Mouse (Mus musculus): ENCODE measurements around the gene Epx. TPM values are rescaled to one million over a fixed set of nuclear protein-coding genes. Genes with fewer than 3 reads are reported as not detected.
A peak's percentile ranks its signal among the peaks of the same experiment; 100 is the strongest.

Epx gene
- 1.6 and 8.2 TPM in 2 replicates for polyA plus RNA-seq (2011; ENCODE audit: insufficient read depth, insufficient read length, low replicate concordance, missing spikeins)

DNA sequence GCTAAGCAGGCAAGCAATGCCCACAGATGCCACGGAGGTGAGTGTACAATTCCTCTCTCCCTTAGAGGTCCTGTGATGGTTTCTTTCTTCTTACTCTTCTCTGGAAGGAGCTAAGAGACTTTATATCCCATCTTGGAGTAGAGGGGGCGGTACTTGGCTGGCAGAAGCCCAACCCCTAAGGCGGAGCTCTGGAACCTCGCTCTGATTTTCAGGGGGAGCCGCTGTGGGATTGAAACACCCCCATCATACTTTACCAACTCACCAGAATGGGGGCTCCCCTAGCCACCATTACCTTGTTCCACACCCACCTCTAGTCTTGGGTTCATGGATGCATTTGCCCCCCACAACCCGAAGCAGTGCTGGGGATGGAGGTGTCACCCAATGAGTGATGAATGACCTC, at the start of gene Epx:
Epx (minus strand) TSS at position 101 of the 400 bp plus-strand sequence.
- TF ChIP-seq CTCF (IDR thresholded peaks at IDR 0.05; ENCODE audit: control insufficient read depth, insufficient read depth, low read length) (no peak), POLR2A (IDR thresholded peaks at IDR 0.05; ENCODE audit: borderline replicate concordance, control insufficient read depth, low read depth, low read length) (no peak)
- 74% methylated on average over 6 of the region's 6 CpGs for WGBS
- Histone ChIP-seq H3K27ac (ENCODE audit: control insufficient read depth, insufficient read depth, low read depth, low read length, poor library complexity) (no peak within 1 kb of the TSS), H3K4me3 (replicated peaks; ENCODE audit: control insufficient read depth, low read depth, low read length) (peak within 1 kb of the TSS; percentile 8), H3K4me1 (ENCODE audit: control insufficient read depth, insufficient read depth, low read length) (no peaks in the 10 kb centered on the region)

DNA sequence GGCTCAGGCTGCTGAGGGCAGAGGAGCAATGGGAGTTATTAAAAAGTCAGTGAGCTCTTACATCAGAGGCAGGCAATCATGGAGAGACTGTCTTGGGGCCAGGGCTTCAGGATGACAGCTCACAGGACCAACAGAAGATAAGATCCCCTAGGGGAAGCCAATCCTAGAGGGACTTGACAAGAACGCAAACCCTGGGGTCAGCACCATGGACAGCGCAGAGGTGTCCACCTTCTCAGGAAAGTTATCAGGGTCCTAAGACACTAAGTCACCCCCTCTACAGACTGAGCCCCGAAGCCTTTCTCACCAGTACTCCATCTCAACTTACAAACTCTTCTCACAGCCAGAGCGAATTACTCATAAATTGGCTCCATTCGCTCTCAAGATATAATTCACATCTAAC, 45.6 kb upstream of the Epx start, which contains the start of gene Olfr464:
Olfr464 (minus strand) TSS at position 2 of the 400 bp plus-strand sequence.
- H3K27ac ChIP-seq (ENCODE audit: control insufficient read depth, insufficient read depth, low read depth, low read length, poor library complexity), result no peak within 1 kb of the TSS
- no peak within 1 kb of the TSS for H3K4me3 ChIP-seq (replicated peaks; ENCODE audit: control insufficient read depth, low read depth, low read length)
- no peaks in the 10 kb centered on the region for H3K4me1 ChIP-seq (ENCODE audit: control insufficient read depth, insufficient read depth, low read length)
- WGBS, result 27% methylated on average over 5 of the region's 5 CpGs
- TF ChIP-seq CTCF (IDR thresholded peaks at IDR 0.05; ENCODE audit: control insufficient read depth, insufficient read depth, low read length) (no peak), POLR2A (IDR thresholded peaks at IDR 0.05; ENCODE audit: borderline replicate concordance, control insufficient read depth, low read depth, low read length) (no peak)

DNA sequence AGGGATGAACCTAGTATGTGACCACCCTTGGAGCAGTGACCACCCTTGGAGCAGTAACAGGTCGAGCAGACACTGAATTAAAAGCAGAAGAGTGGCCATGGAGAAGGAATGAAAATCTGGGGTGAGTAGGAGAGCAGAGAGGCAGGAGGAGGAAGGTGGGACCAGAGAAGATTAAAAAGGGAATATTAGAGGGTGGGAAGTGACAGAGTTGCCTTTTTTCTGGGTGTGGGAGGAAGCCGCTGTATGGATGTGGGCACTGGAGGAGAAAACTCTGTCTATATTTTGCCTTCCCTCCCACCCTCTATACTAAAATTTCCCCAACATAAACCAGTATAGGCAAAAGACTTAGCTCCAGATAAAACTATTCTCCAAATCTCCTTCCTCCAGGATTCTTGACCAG, 45.0 kb upstream of the Epx start:
- H3K4me1 ChIP-seq (ENCODE audit: control insufficient read depth, insufficient read depth, low read length), result no peaks in the 10 kb centered on the region
- no peak for TF ChIP-seq POLR2A (IDR thresholded peaks at IDR 0.05; ENCODE audit: borderline replicate concordance, control insufficient read depth, low read depth, low read length)
- TF ChIP-seq CTCF (IDR thresholded peaks at IDR 0.05; ENCODE audit: control insufficient read depth, insufficient read depth, low read length), result no peak
- no peak overlapping the region for H3K4me3 ChIP-seq (replicated peaks; ENCODE audit: control insufficient read depth, low read depth, low read length)
- WGBS, result 58% methylated on average over 2 of the region's 2 CpGs
- no peak overlapping the region for H3K27ac ChIP-seq (ENCODE audit: control insufficient read depth, insufficient read depth, low read depth, low read length, poor library complexity)

GRCm38 (mm10) chr11:87916005-87916404, 40.7 kb upstream of the Epx start:
- no peak overlapping the region for H3K4me3 ChIP-seq (replicated peaks; ENCODE audit: control insufficient read depth, low read depth, low read length)
- 58% methylated on average over 1 of the region's 1 CpGs for WGBS
- H3K4me1 ChIP-seq (ENCODE audit: control insufficient read depth, insufficient read depth, low read length), result no peaks in the 10 kb centered on the region
- no peak overlapping the region for H3K27ac ChIP-seq (ENCODE audit: control insufficient read depth, insufficient read depth, low read depth, low read length, poor library complexity)
- no peak for TF ChIP-seq POLR2A (IDR thresholded peaks at IDR 0.05; ENCODE audit: borderline replicate concordance, control insufficient read depth, low read depth, low read length)
- TF ChIP-seq CTCF (IDR thresholded peaks at IDR 0.05; ENCODE audit: control insufficient read depth, insufficient read depth, low read length), result no peak

GRCm38 (mm10) chr11:87904331-87904730, 29.0 kb upstream of the Epx start:
- 64% methylated on average over 3 of the region's 3 CpGs for WGBS
- Histone ChIP-seq H3K4me3 (replicated peaks; ENCODE audit: control insufficient read depth, low read depth, low read length) (no peak overlapping the region), H3K4me1 (ENCODE audit: control insufficient read depth, insufficient read depth, low read length) (peaks cover 2% of the 10 kb centered on the region), H3K27ac (ENCODE audit: control insufficient read depth, insufficient read depth, low read depth, low read length, poor library complexity) (no peak overlapping the region)
- TF ChIP-seq CTCF (IDR thresholded peaks at IDR 0.05; ENCODE audit: control insufficient read depth, insufficient read depth, low read length) (no peak), POLR2A (IDR thresholded peaks at IDR 0.05; ENCODE audit: borderline replicate concordance, control insufficient read depth, low read depth, low read length) (no peak)

GRCm38 (mm10) chr11:87897287-87897686, 22.0 kb upstream of the Epx start, which contains the start of gene Olfr463:
Gene Olfr463 (minus strand): TSS chr11:87897387.
- H3K27ac ChIP-seq (ENCODE audit: control insufficient read depth, insufficient read depth, low read depth, low read length, poor library complexity), result no peak within 1 kb of the TSS
- peaks cover 2% of the 10 kb centered on the region for H3K4me1 ChIP-seq (ENCODE audit: control insufficient read depth, insufficient read depth, low read length)
- TF ChIP-seq POLR2A (IDR thresholded peaks at IDR 0.05; ENCODE audit: borderline replicate concordance, control insufficient read depth, low read depth, low read length), result no peak
- TF ChIP-seq CTCF (IDR thresholded peaks at IDR 0.05; ENCODE audit: control insufficient read depth, insufficient read depth, low read length), result no peak
- H3K4me3 ChIP-seq (replicated peaks; ENCODE audit: control insufficient read depth, low read depth, low read length), result no peak within 1 kb of the TSS

- Histone ChIP-seq H3K27ac (ENCODE audit: control insufficient read depth, insufficient read depth, low read depth, low read length, poor library complexity) (no peak within 1 kb of the TSS), H3K4me3 (replicated peaks; ENCODE audit: control insufficient read depth, low read depth, low read length) (no peak within 1 kb of the TSS), H3K4me1 (ENCODE audit: control insufficient read depth, insufficient read depth, low read length) (no peaks in the 10 kb centered on the region)
- TF ChIP-seq CTCF (IDR thresholded peaks at IDR 0.05; ENCODE audit: control insufficient read depth, insufficient read depth, low read length), result no peak
- TF ChIP-seq POLR2A (IDR thresholded peaks at IDR 0.05; ENCODE audit: borderline replicate concordance, control insufficient read depth, low read depth, low read length), result no peak
- WGBS, result 78% methylated on average over 6 of the region's 6 CpGs
These were observed 16.8 kb upstream of the Epx start, which contains the start of gene Olfr462 for GRCm38 (mm10) chr11:87892168-87892567. Gene Olfr462 (minus strand): TSS chr11:87892268.

- Histone ChIP-seq H3K4me1 (ENCODE audit: control insufficient read depth, insufficient read depth, low read length) (peaks cover 2% of the 10 kb centered on the region; the same call in 1 of the 2 replicates), H3K27ac (ENCODE audit: control insufficient read depth, insufficient read depth, low read depth, low read length, poor library complexity) (no peak overlapping the region), H3K4me3 (replicated peaks; ENCODE audit: control insufficient read depth, low read depth, low read length) (no peak overlapping the region)
- 71% methylated on average over 5 of the region's 5 CpGs for WGBS
- no peak for TF ChIP-seq POLR2A (IDR thresholded peaks at IDR 0.05; ENCODE audit: borderline replicate concordance, control insufficient read depth, low read depth, low read length)
- no peak for TF ChIP-seq CTCF (IDR thresholded peaks at IDR 0.05; ENCODE audit: control insufficient read depth, insufficient read depth, low read length)
These were observed 9.5 kb upstream of the Epx start for GRCm38 (mm10) chr11:87884856-87885255.

DNA sequence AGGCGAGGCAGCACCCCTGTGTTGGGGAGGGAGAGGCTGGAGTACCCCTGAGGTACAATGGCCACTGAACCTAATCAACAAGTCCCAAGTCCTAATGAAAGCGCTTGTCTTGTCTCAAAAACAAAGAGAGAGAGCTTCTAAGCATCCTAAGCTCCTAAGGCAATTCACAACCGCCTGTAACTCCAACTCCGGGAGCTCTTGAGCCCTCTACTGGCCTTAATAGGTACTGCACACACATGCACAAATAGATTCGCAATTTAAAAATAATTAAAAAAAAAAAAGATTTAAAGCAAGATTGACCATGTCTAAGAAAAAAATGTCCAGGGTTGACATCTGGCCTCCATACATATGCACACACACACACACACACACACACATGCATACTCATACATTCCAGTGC, 8.2 kb upstream of the Epx start:
- Histone ChIP-seq H3K4me1 (ENCODE audit: control insufficient read depth, insufficient read depth, low read length) (peaks cover 2% of the 10 kb centered on the region; the same call in 1 of the 2 replicates), H3K27ac (ENCODE audit: control insufficient read depth, insufficient read depth, low read depth, low read length, poor library complexity) (no peak overlapping the region), H3K4me3 (replicated peaks; ENCODE audit: control insufficient read depth, low read depth, low read length) (no peak overlapping the region)
- TF ChIP-seq CTCF (IDR thresholded peaks at IDR 0.05; ENCODE audit: control insufficient read depth, insufficient read depth, low read length) (0 out of 2 replicates have a peak, but pooled peaks have one; percentile 4), POLR2A (IDR thresholded peaks at IDR 0.05; ENCODE audit: borderline replicate concordance, control insufficient read depth, low read depth, low read length) (no peak)
- WGBS, result 40% methylated on average over 5 of the region's 5 CpGs

All from bone marrow, adult 2 months (tissue).